Mouse (Mus musculus): Measurements from ENCODE around the gene Wdr66.

Gene Wdr66

GRCm38 (mm10) chr5:123357253-123357652, 105.4 kb downstream of the Wdr66 start:
- DNase-seq (ENCODE audit: low read depth, low spot score) = no peak

- DNase-seq (ENCODE audit: low read depth, low spot score) = no peak
These were observed 107.5 kb downstream of the Wdr66 start for GRCm38 (mm10) chr5:123359431-123359830.

GRCm38 (mm10) chr5:123362911-123363310, 111.0 kb downstream of the Wdr66 start:
- no peak for DNase-seq (ENCODE audit: low read depth, low spot score)

GRCm38 (mm10) chr5:123364302-123364971, 112.5 kb downstream of the Wdr66 start:
- DNase-seq (ENCODE audit: low read depth, low spot score) = no peak

GRCm38 (mm10) chr5:123368869-123369488, 117.1 kb downstream of the Wdr66 start:
- DNase-seq (ENCODE audit: low read depth, low spot score) = peak; percentile 32

- no peak for DNase-seq (ENCODE audit: low read depth, low spot score)
These were observed 118.1 kb downstream of the Wdr66 start for GRCm38 (mm10) chr5:123370049-123370448.

GRCm38 (mm10) chr5:123375262-123375661, 123.4 kb downstream of the Wdr66 start:
- DNase-seq (ENCODE audit: low read depth, low spot score) = no peak

GRCm38 (mm10) chr5:123375793-123376452, 124.0 kb downstream of the Wdr66 start:
- DNase-seq (ENCODE audit: low read depth, low spot score) = no peak

GRCm38 (mm10) chr5:123376569-123376968, 124.7 kb downstream of the Wdr66 start:
- no peak for DNase-seq (ENCODE audit: low read depth, low spot score)

Measured in embryo, embryonic 11.5 days (tissue).